Mouse (Mus musculus) MEL (cell line): Measurements from ENCODE around the gene Taok1. TPM values are rescaled to one million over a fixed set of nuclear protein-coding genes. Genes with fewer than 3 reads are reported as not detected.
"Not testable (repeated sequence)": the region's sequence is repeated elsewhere in the genome, so short reads cannot be mapped to it uniquely, and the experiment has no call there.

Source experiments
- DNase-seq: peaks from one replicate; pipeline ENCODE4 v3.0.0; 2011; ENCODE audit warnings: low read depth, low spot score
- H3K27ac ChIP-seq: 2 replicates; pipeline ENCODE4 v1.5.1; 2012; ENCODE audit warnings: low read depth, mild to moderate bottlenecking, control low read depth, low read length, moderate library complexity; ENCODE audit not compliant: control insufficient read depth
- H3K27me3 ChIP-seq, 2 experiments: fragments of 150-350 bp in 1 of 2; sonication (generic) in 1 of 2; 2 replicates each; pipeline ENCODE4 v1.6.1; 2012; ENCODE audit warnings: low read length in 2 of 2, mild to moderate bottlenecking in 2 of 2, improper control_type of control experiment in 1 of 2, moderate library complexity in 1 of 2; ENCODE audit not compliant: insufficient read depth in 2 of 2, control insufficient read depth in 1 of 2
- H3K36me3 ChIP-seq, 2 experiments: 2 replicates each; pipeline ENCODE4 v1.6.1; 2012 to 2014; ENCODE audit warnings: low read length in 2 of 2, improper control_type of control experiment in 1 of 2, inconsistent platforms in 1 of 2, mild to moderate bottlenecking in 1 of 2; ENCODE audit not compliant: insufficient read depth in 2 of 2, control insufficient read depth in 1 of 2
- H3K4me1 ChIP-seq, 2 experiments: fragments of 150-350 bp in 1 of 2; sonication (generic) in 1 of 2; 2 replicates each; pipeline ENCODE4 v1.6.1; 2012; ENCODE audit warnings: low read length in 2 of 2, improper control_type of control experiment in 1 of 2, mild to moderate bottlenecking in 1 of 2; ENCODE audit not compliant: insufficient read depth in 2 of 2, control insufficient read depth in 1 of 2
- H3K4me3 ChIP-seq, 2 experiments: fragments of 150-350 bp in 1 of 2; sonication (generic) in 1 of 2; 2 replicates each; pipeline ENCODE4 v1.5.1; 2012; ENCODE audit warnings: low read depth in 2 of 2, low read length in 2 of 2, mild to moderate bottlenecking in 2 of 2, moderate library complexity in 2 of 2, control low read depth in 1 of 2, improper control_type of control experiment in 1 of 2; ENCODE audit not compliant: control insufficient read depth in 1 of 2, insufficient read depth in 1 of 2
- H3K79me2 ChIP-seq: 2 replicates; pipeline ENCODE4 v1.6.1; 2012; ENCODE audit warnings: mild to moderate bottlenecking, low read length, moderate library complexity; ENCODE audit not compliant: control insufficient read depth, poor library complexity, insufficient read depth
- H3K9ac ChIP-seq: 2 replicates; pipeline ENCODE4 v1.6.1; 2012; ENCODE audit warnings: low read depth, mild to moderate bottlenecking, control low read depth, low read length, moderate library complexity; ENCODE audit not compliant: control insufficient read depth, poor library complexity, severe bottlenecking
- H3K9me3 ChIP-seq: fragments of 150-350 bp; sonication (generic); replicated peaks from 2 replicates; pipeline ENCODE4 v1.6.1; 2012; ENCODE audit warnings: mild to moderate bottlenecking, low read length, improper control_type of control experiment, moderate library complexity; ENCODE audit not compliant: insufficient read depth
- BHLHE40 ChIP-seq: IDR thresholded peaks from 2 replicates; pipeline ENCODE4 v1.6.1; 2012; ENCODE audit warnings: low read depth, mild to moderate bottlenecking, inconsistent platforms, low read length, improper control_type of control experiment, borderline replicate concordance
- CHD2 ChIP-seq: IDR thresholded peaks from 2 replicates; pipeline ENCODE4 v1.6.1; 2011; ENCODE audit warnings: low read length, improper control_type of control experiment
- CTCF ChIP-seq, 3 experiments: IDR thresholded peaks in 2 of 3; conservative IDR thresholded peaks in 1 of 3; 2 replicates each; pipeline ENCODE4 v1.5.1; 2011 to 2012; ENCODE audit warnings: low read length in 3 of 3, low read depth in 2 of 3, mild to moderate bottlenecking in 2 of 3, improper control_type of control experiment in 1 of 3, inconsistent platforms in 1 of 3, mixed read lengths in 1 of 3, moderate library complexity in 1 of 3; ENCODE audit not compliant: control insufficient read depth in 1 of 3, insufficient read depth in 1 of 3, poor library complexity in 1 of 3, severe bottlenecking in 1 of 3
- ELF1 ChIP-seq: IDR thresholded peaks from 2 replicates; pipeline ENCODE4 v1.6.1; 2014; ENCODE audit warnings: low read depth, mild to moderate bottlenecking, inconsistent platforms, low read length, improper control_type of control experiment, moderate library complexity
- EP300 ChIP-seq, 2 experiments: IDR thresholded peaks; 2 replicates each; pipeline ENCODE4 v1.6.1; 2011; ENCODE audit warnings: improper control_type of control experiment in 2 of 2, low read length in 2 of 2, low read depth in 1 of 2, mild to moderate bottlenecking in 1 of 2
- ETS1 ChIP-seq: IDR thresholded peaks from 2 replicates; pipeline ENCODE4 v1.6.1; 2012; ENCODE audit warnings: low read depth, mild to moderate bottlenecking, inconsistent platforms, low read length, improper control_type of control experiment, moderate library complexity
- GABPA ChIP-seq: IDR thresholded peaks from 2 replicates; pipeline ENCODE4 v1.6.1; 2012; ENCODE audit warnings: low read depth, mild to moderate bottlenecking, inconsistent platforms, low read length, improper control_type of control experiment, moderate library complexity
- GATA1 ChIP-seq: IDR thresholded peaks from 2 replicates; pipeline ENCODE4 v1.6.1; 2011; ENCODE audit warnings: low read depth, low read length, improper control_type of control experiment
- HCFC1 ChIP-seq: IDR thresholded peaks from 2 replicates; pipeline ENCODE4 v1.6.1; 2012; ENCODE audit warnings: low read depth, mild to moderate bottlenecking, inconsistent platforms, low read length, improper control_type of control experiment, moderate library complexity
- JUND ChIP-seq: IDR thresholded peaks from 2 replicates; pipeline ENCODE4 v1.6.1; 2011; ENCODE audit warnings: low read depth, mild to moderate bottlenecking, improper control_type of control experiment, low read length
- KAT2A ChIP-seq: conservative IDR thresholded peaks from 2 replicates; pipeline ENCODE4 v1.6.1; 2012; ENCODE audit warnings: low read depth, low read length, improper control_type of control experiment, inconsistent platforms
- MAX ChIP-seq: IDR thresholded peaks from 2 replicates; pipeline ENCODE4 v1.6.1; 2011; ENCODE audit warnings: low read length, improper control_type of control experiment
- MAZ ChIP-seq: IDR thresholded peaks from 2 replicates; pipeline ENCODE4 v1.6.1; 2012; ENCODE audit warnings: low read depth, mild to moderate bottlenecking, inconsistent platforms, low read length, improper control_type of control experiment
- MEF2A ChIP-seq: IDR thresholded peaks from 2 replicates; pipeline ENCODE4 v1.6.1; 2014; ENCODE audit warnings: low read depth, mild to moderate bottlenecking, inconsistent platforms, low read length, improper control_type of control experiment; ENCODE audit not compliant: poor library complexity, insufficient replicate concordance, severe bottlenecking; ENCODE audit errors: extremely low read depth
- POLR2A ChIP-seq, 2 experiments: IDR thresholded peaks; 2 replicates each; pipeline ENCODE4 v1.6.1; 2011 to 2012; ENCODE audit warnings: low read length in 2 of 2, mild to moderate bottlenecking in 2 of 2, control low read depth in 1 of 2, improper control_type of control experiment in 1 of 2, low read depth in 1 of 2, moderate library complexity in 1 of 2; ENCODE audit not compliant: control insufficient read depth in 1 of 2, insufficient read depth in 1 of 2, poor library complexity in 1 of 2
- POLR2AphosphoS2 ChIP-seq: IDR thresholded peaks from 2 replicates; pipeline ENCODE4 v1.6.1; 2011; ENCODE audit warnings: low read length, improper control_type of control experiment
- POLR2AphosphoS5 ChIP-seq: IDR thresholded peaks from 2 replicates; pipeline ENCODE4 v1.6.1; 2012; ENCODE audit warnings: low read depth, borderline replicate concordance, mild to moderate bottlenecking, inconsistent platforms, low read length, moderate library complexity, mixed read lengths
- RAD21 ChIP-seq: IDR thresholded peaks from 2 replicates; pipeline ENCODE4 v1.6.1; 2011; ENCODE audit warnings: mild to moderate bottlenecking, low read depth, low read length, improper control_type of control experiment
- RCOR1 ChIP-seq: IDR thresholded peaks from 2 replicates; pipeline ENCODE4 v1.6.1; 2012; ENCODE audit warnings: low read depth, mild to moderate bottlenecking, inconsistent platforms, low read length, improper control_type of control experiment
- SIN3A ChIP-seq: IDR thresholded peaks from 2 replicates; pipeline ENCODE4 v1.6.1; 2012; ENCODE audit warnings: low read length, improper control_type of control experiment, inconsistent platforms
- SMC3 ChIP-seq: IDR thresholded peaks from 2 replicates; pipeline ENCODE4 v1.6.1; 2011; ENCODE audit warnings: low read depth, low read length, improper control_type of control experiment
- TAL1 ChIP-seq: IDR thresholded peaks from 2 replicates; pipeline ENCODE4 v1.6.1; 2012; ENCODE audit warnings: mild to moderate bottlenecking, inconsistent platforms, low read length, moderate library complexity, mixed read lengths
- TBP ChIP-seq: IDR thresholded peaks from 2 replicates; pipeline ENCODE4 v1.8.0; 2011; ENCODE audit warnings: low read depth, low read length, improper control_type of control experiment
- TCF12 ChIP-seq: IDR thresholded peaks from 2 replicates; pipeline ENCODE4 v1.6.1; 2014; ENCODE audit warnings: low read depth, mild to moderate bottlenecking, inconsistent platforms, low read length, improper control_type of control experiment, moderate library complexity
- UBTF ChIP-seq: IDR thresholded peaks from 2 replicates; pipeline ENCODE4 v1.6.1; 2012; ENCODE audit warnings: low read depth, mild to moderate bottlenecking, inconsistent platforms, low read length, improper control_type of control experiment, moderate library complexity, borderline replicate concordance; ENCODE audit not compliant: insufficient read depth
- USF1 ChIP-seq: IDR thresholded peaks from 2 replicates; pipeline ENCODE4 v1.6.1; 2014; ENCODE audit warnings: low read depth, mild to moderate bottlenecking, inconsistent platforms, low read length, improper control_type of control experiment, moderate library complexity
- USF2 ChIP-seq, 2 experiments: IDR thresholded peaks; 2 replicates each; pipeline ENCODE4 v1.6.1; 2011 to 2012; ENCODE audit warnings: improper control_type of control experiment in 2 of 2, low read length in 2 of 2, borderline replicate concordance in 1 of 2, inconsistent platforms in 1 of 2, low read depth in 1 of 2, mild to moderate bottlenecking in 1 of 2; ENCODE audit not compliant: insufficient read depth in 1 of 2
- ZC3H11A ChIP-seq: IDR thresholded peaks from 2 replicates; pipeline ENCODE4 v1.6.1; 2012; ENCODE audit warnings: low read depth, mild to moderate bottlenecking, inconsistent platforms, low read length, improper control_type of control experiment
- ZNF384 ChIP-seq: IDR thresholded peaks from 2 replicates; pipeline ENCODE4 v1.6.1; 2012; ENCODE audit warnings: low read depth, mild to moderate bottlenecking, inconsistent platforms, low read length, improper control_type of control experiment
- polyA plus RNA-seq, 2 experiments: library from polyadenylated mRNA; stranded (reverse) in 1 of 2; unstranded in 1 of 2; fragments of >175 nt in 1 of 2; fragments of >200 nt in 1 of 2; gene quantifications; 2 replicates each; pipeline versions ENCODE4 v1.2.1 to v1.2.4; 2012; ENCODE audit warnings: low replicate concordance in 2 of 2, low read depth in 1 of 2; ENCODE audit not compliant: insufficient read length in 2 of 2, insufficient read depth in 1 of 2, missing spikeins in 1 of 2
- total RNA-seq: library from RNA; depleted of rRNA; stranded (reverse); fragments of 300-350 nt; gene quantifications from 2 replicates; pipeline ENCODE4 v1.2.3, GENCODE M21; 2012

Taok1 gene
- total and polyA plus RNA-seq, 3 experiments = 7.9 to 31.0 (median 15.9) TPM

- H3K27me3 ChIP-seq, DNase-seq, H3K9ac ChIP-seq, H3K4me3 ChIP-seq, H3K9me3 ChIP-seq, H3K27ac ChIP-seq, H3K79me2 ChIP-seq: not testable (repeated sequence)
- TF ChIP-seq SMC3 (peak; percentile 3; the same call in 1 of the 2 replicates), CTCF (IDR thresholded peaks at IDR 0.05 in 2 of 3, conservative IDR thresholded peaks at IDR 0.05 in 1 of 3; ENCODE audit: control insufficient read depth in 1 of 3, insufficient read depth in 1 of 3, low read depth in 2 of 3, low read length in 3 of 3, poor library complexity in 1 of 3, severe bottlenecking in 1 of 3) (peak in 1 of 3 experiments; percentile 27; a peak in 1 of 6 replicates)
- Histone ChIP-seq H3K4me1 (peaks cover 9 to 20% of the 10 kb centered on the region in 2 experiments), H3K36me3 (peaks cover 0 to 25% of the 10 kb centered on the region in 2 experiments; a peak in 2 of 4 replicates)
These were observed 79.2 kb downstream of the Taok1 start for GRCm38 (mm10) chr11:77528420-77528819.

- no peak overlapping the region for H3K4me3 ChIP-seq
- peaks cover 0 to 18% of the 10 kb centered on the region in 2 experiments; a peak in 2 of 4 replicates for H3K36me3 ChIP-seq
- no peaks in the 10 kb centered on the region for H3K27me3 ChIP-seq
- no peak overlapping the region for H3K27ac ChIP-seq
- no peak overlapping the region for H3K9ac ChIP-seq
- DNase-seq = peak; percentile 60
- no peaks in the 10 kb centered on the region for H3K9me3 ChIP-seq
- H3K79me2 ChIP-seq = no peaks in the 10 kb centered on the region
- H3K4me1 ChIP-seq = peaks cover 10 to 22% of the 10 kb centered on the region in 2 experiments; a peak in 3 of 4 replicates
- TF ChIP-seq BHLHE40 (no peak), CTCF (IDR thresholded peaks at IDR 0.05 in 2 of 3, conservative IDR thresholded peaks at IDR 0.05 in 1 of 3; ENCODE audit: control insufficient read depth in 1 of 3, insufficient read depth in 1 of 3, low read depth in 2 of 3, low read length in 3 of 3, poor library complexity in 1 of 3, severe bottlenecking in 1 of 3) (peak; percentile 30 to 47 (median 33); a peak in 4 of 6 replicates), HCFC1 (peak; percentile 36; the same call in 1 of the 2 replicates), TCF12 (no peak), KAT2A (no peak), ZNF384 (no peak), TAL1 (no peak), RCOR1 (no peak), RAD21 (peak; percentile 51), POLR2AphosphoS2 (no peak), MAZ (no peak), GATA1 (no peak), POLR2A (IDR thresholded peaks at IDR 0.05; ENCODE audit: control insufficient read depth in 1 of 2, insufficient read depth in 1 of 2, low read depth in 1 of 2, low read length in 2 of 2, poor library complexity in 1 of 2) (no peak), GABPA (no peak), ZC3H11A (0 out of 2 replicates have a peak, but pooled peaks have one; percentile 22), JUND (no peak), TBP (no peak), SIN3A (0 out of 2 replicates have a peak, but pooled peaks have one; percentile 23), EP300 (IDR thresholded peaks at IDR 0.05; ENCODE audit: low read depth in 1 of 2, low read length in 2 of 2) (no peak), CHD2 (no peak), SMC3 (peak; percentile 54), USF2 (IDR thresholded peaks at IDR 0.05; ENCODE audit: borderline replicate concordance in 1 of 2, insufficient read depth in 1 of 2, low read depth in 1 of 2, low read length in 2 of 2) (no peak), UBTF (no peak), ETS1 (no peak), POLR2AphosphoS5 (no peak), ELF1 (no peak), MAX (peak; percentile 82), MEF2A (no peak), USF1 (no peak)
These were observed 81.7 kb downstream of the Taok1 start for GRCm38 (mm10) chr11:77525804-77526486.
